Mouse (Mus musculus) MEL (cell line): ENCODE results near the gene Actr1a.

Experiments used
- CTCF ChIP-seq, 3 experiments: IDR thresholded peaks in 2 of 3; conservative IDR thresholded peaks in 1 of 3; 2 replicates each; pipeline ENCODE4 v1.5.1; 2011 to 2012; ENCODE audit warnings: low read length in 3 of 3, low read depth in 2 of 3, mild to moderate bottlenecking in 2 of 3, improper control_type of control experiment in 1 of 3, inconsistent platforms in 1 of 3, mixed read lengths in 1 of 3, moderate library complexity in 1 of 3; ENCODE audit not compliant: control insufficient read depth in 1 of 3, insufficient read depth in 1 of 3, poor library complexity in 1 of 3, severe bottlenecking in 1 of 3
- EP300 ChIP-seq, 2 experiments: IDR thresholded peaks; 2 replicates each; pipeline ENCODE4 v1.6.1; 2011; ENCODE audit warnings: improper control_type of control experiment in 2 of 2, low read length in 2 of 2, low read depth in 1 of 2, mild to moderate bottlenecking in 1 of 2
- ZMIZ1 ChIP-seq: IDR thresholded peaks from 2 replicates; pipeline ENCODE4 v1.6.1; 2012; ENCODE audit warnings: low read depth, mild to moderate bottlenecking, inconsistent platforms, low read length, improper control_type of control experiment, moderate library complexity

DNA sequence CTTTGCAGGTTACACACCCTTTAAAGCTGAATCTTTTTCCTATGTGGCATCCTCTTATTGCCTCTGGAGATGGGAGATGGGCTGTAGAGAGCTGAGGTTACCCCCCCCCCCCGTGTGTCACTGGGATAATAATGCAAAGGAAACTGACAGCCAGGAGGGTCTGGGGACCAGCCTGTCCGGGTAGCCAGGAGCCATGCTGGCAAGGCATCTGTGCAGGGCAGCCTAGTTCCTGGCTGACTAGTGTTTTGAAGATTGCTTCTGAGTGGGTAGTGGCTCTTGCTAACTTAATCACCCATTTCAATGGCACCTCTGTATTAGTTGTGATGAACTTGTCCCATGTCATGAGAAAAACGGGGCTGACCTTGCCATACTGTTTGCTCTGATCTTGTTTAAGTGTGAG is 2.9 kb upstream of the Actr1a start:
- TF ChIP-seq CTCF (IDR thresholded peaks at IDR 0.05 in 2 of 3, conservative IDR thresholded peaks at IDR 0.05 in 1 of 3; ENCODE audit: control insufficient read depth in 1 of 3, insufficient read depth in 1 of 3, low read depth in 2 of 3, low read length in 3 of 3, poor library complexity in 1 of 3, severe bottlenecking in 1 of 3), result no peak
- no peak for TF ChIP-seq EP300 (IDR thresholded peaks at IDR 0.05; ENCODE audit: low read depth in 1 of 2, low read length in 2 of 2)
- no peak for TF ChIP-seq ZMIZ1
